Mouse (Mus musculus) cerebellum, adult (tissue): ENCODE measurements around the gene Tyw1.
A peak's percentile ranks its signal among the peaks of the same experiment; 100 is the strongest.

Experiments
- ATAC-seq: cut with Nextera tagmentation; 2 replicates; pipeline ENCODE4 v1.9.2; 2017; ENCODE audit warnings: mild to moderate bottlenecking, moderate library complexity, mixed read lengths; ENCODE audit not compliant: insufficient number of reproducible peaks, low FRiP score, low TSS enrichment

Gene Tyw1

GRCm38 (mm10) chr5:130310827-130311226 is 55.4 kb downstream of the Tyw1 start:
- no peak for ATAC-seq

GRCm38 (mm10) chr5:130313488-130313887 is 58.1 kb downstream of the Tyw1 start:
- ATAC-seq: no peak

- no peak for ATAC-seq
Measured at GRCm38 (mm10) chr5:130314926-130315325, 59.5 kb downstream of the Tyw1 start.

GRCm38 (mm10) chr5:130316321-130316720 is 60.9 kb downstream of the Tyw1 start:
- ATAC-seq: no peak

GRCm38 (mm10) chr5:130319783-130320182 is 64.4 kb downstream of the Tyw1 start:
- ATAC-seq: no peak

GRCm38 (mm10) chr5:130320485-130320884 is 65.1 kb downstream of the Tyw1 start:
- ATAC-seq: no peak

- no peak for ATAC-seq
Measured at GRCm38 (mm10) chr5:130325486-130325885, 70.1 kb downstream of the Tyw1 start.

- no peak for ATAC-seq
Measured at GRCm38 (mm10) chr5:130327615-130328263, 72.3 kb downstream of the Tyw1 start.

GRCm38 (mm10) chr5:130328366-130328765 is 72.9 kb downstream of the Tyw1 start:
- ATAC-seq: no peak

- ATAC-seq: no peak
Measured at GRCm38 (mm10) chr5:130329889-130330288, 74.5 kb downstream of the Tyw1 start.

- 0 out of 2 replicates have a peak, but pooled peaks have one; percentile 49 for ATAC-seq
Measured at GRCm38 (mm10) chr5:130330801-130331200, 75.4 kb downstream of the Tyw1 start.

GRCm38 (mm10) chr5:130331206-130331605 is 75.8 kb downstream of the Tyw1 start:
- ATAC-seq: no peak

GRCm38 (mm10) chr5:130333566-130333965 is 78.1 kb downstream of the Tyw1 start:
- peak; percentile 75; the same call in 1 of the 2 replicates for ATAC-seq

GRCm38 (mm10) chr5:130333971-130334370 is 78.6 kb downstream of the Tyw1 start:
- ATAC-seq: 0 out of 2 replicates have a peak, but pooled peaks have one; percentile 32

GRCm38 (mm10) chr5:130335462-130335861 is 80.0 kb downstream of the Tyw1 start:
- no peak for ATAC-seq

- ATAC-seq: no peak
Measured at GRCm38 (mm10) chr5:130340656-130341055, 85.2 kb downstream of the Tyw1 start.

- no peak for ATAC-seq
Measured at GRCm38 (mm10) chr5:130344999-130345398, 89.6 kb downstream of the Tyw1 start.

- ATAC-seq: no peak
Measured at GRCm38 (mm10) chr5:130345871-130346270, 90.5 kb downstream of the Tyw1 start.

- ATAC-seq: no peak
Measured at GRCm38 (mm10) chr5:130355223-130355622, 99.8 kb downstream of the Tyw1 start.

- ATAC-seq: no peak
Measured at GRCm38 (mm10) chr5:130363111-130363510, 107.7 kb downstream of the Tyw1 start.

GRCm38 (mm10) chr5:130363773-130364172 is 108.4 kb downstream of the Tyw1 start:
- ATAC-seq: no peak

GRCm38 (mm10) chr5:130368236-130368635 is 112.8 kb downstream of the Tyw1 start:
- peak; percentile 81; the same call in 1 of the 2 replicates for ATAC-seq
